Mouse (Mus musculus) CD4-positive, CD25-positive, alpha-beta regulatory T cell, adult 2 months (primary cell): Measurements from ENCODE around the gene Tmem151a.

Experiments used
- DNase-seq: peaks from one replicate; pipeline ENCODE4 v3.0.0-alpha.2; 2012; ENCODE audit warnings: low read depth, low spot score

Tmem151a gene

GRCm38 (mm10) chr19:5067867-5068569 is 17.3 kb downstream of the Tmem151a start, which contains the start of gene Cd248:
Gene Cd248 (plus strand): TSS chr19:5068078.
- DNase-seq: peak; percentile 54

DNA sequence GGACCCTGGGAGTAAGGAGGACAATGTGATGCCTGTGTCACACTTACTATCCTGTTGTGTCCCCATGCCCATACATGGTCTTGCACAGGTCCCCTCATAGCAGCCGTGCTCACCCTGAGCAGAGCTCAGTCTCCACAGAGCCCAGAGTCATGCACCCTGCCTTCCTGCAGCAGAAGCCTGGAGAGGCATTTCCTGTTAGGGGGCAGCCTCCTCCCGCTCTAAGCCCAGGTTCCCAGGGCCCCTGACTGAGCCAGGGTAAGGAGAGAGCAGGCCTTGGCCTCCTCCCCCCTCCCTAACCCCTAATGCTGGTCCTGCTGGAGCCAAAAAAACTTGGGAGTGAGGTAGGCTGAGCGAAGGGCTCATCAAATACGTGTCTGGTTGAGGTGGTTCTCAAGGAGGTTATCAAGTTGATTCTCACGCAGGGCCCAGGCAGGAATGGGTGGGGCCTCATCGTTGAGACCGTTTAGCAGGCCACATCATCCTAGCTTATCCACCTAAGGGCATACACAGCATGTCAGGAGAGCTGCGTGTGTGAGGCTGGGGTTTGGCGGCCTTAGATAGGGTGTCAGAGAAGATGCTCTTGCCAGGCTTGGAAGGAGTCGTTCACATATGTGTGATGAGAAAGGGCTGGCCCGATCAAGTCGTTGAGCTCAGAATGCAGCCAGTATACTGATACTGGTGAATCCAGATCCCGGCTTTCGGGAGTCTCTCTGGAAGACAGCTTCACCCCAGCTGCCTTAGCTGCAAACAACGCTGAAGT is 18.1 kb downstream of the Tmem151a start:
- DNase-seq: peak; percentile 24

DNA sequence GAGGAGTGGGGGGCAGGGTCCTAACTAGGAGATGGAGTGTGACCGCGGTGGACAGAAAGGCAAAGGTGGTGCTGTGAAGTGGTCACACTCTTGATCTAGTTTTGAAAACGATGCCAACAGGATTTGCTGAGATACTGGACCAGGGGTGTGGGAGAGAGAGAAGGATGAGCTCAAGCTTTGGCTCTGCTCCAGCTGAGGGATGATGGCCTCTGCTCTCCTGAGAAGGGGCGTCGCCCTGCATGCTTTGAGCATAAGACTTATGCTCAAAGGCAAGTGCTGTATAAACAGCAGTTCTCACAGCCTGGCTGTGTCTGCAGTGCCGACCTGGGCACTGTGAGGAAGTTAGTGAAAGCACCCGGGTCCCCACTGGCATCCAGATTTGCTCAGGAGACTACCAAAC is 20.2 kb downstream of the Tmem151a start:
- no peak for DNase-seq

- DNase-seq: no peak
Observed at GRCm38 (mm10) chr19:5062446-5062845, 22.9 kb downstream of the Tmem151a start.

GRCm38 (mm10) chr19:5062041-5062440 is 23.3 kb downstream of the Tmem151a start:
- DNase-seq: no peak

DNA sequence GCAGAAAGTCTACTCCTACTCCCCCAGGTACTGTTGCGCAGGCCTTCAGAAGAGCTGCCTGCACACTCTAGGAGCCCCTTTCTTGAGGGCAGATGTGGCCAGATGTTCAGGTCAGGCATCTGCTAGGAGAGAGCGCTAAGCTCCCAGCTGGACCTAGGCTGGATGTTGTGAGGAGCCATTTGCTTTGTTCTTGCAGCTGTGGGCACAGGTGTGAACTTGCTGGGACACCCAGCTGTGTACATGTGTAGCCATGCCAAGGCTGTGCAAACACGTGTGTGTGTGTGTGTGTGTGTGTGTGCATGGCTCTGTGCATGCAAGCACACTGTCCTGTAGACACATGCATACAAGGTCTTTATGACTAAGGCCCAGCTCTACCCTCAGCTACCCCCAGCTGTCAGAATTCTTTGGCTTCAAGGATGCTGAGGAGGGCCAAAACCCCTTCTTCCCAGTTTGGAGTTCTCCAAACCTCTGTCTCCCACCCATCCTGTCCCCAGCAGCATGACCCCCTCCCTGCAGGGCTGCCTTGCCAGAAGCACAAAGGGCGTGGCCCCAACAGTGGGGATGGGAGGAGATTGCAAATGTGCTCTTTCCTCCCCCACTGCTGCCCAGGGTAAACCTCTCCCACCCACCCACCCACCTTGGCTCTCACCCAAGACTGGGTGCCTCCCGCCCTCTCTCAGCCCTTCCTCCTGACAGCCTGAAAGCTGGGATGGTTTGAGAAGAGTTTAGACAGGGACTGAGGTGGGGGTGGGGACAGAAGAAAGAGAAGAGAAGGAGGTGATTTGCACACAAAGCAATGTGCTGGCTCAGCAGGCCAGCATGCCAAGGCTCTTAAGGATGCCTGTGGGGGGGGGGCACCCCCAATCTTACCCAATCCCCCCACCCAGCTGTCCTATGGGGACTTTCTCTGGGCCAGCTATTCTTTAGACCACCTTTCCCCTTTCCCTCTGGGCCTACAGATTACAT is 24.7 kb downstream of the Tmem151a start:
- peak; percentile 40 for DNase-seq

DNA sequence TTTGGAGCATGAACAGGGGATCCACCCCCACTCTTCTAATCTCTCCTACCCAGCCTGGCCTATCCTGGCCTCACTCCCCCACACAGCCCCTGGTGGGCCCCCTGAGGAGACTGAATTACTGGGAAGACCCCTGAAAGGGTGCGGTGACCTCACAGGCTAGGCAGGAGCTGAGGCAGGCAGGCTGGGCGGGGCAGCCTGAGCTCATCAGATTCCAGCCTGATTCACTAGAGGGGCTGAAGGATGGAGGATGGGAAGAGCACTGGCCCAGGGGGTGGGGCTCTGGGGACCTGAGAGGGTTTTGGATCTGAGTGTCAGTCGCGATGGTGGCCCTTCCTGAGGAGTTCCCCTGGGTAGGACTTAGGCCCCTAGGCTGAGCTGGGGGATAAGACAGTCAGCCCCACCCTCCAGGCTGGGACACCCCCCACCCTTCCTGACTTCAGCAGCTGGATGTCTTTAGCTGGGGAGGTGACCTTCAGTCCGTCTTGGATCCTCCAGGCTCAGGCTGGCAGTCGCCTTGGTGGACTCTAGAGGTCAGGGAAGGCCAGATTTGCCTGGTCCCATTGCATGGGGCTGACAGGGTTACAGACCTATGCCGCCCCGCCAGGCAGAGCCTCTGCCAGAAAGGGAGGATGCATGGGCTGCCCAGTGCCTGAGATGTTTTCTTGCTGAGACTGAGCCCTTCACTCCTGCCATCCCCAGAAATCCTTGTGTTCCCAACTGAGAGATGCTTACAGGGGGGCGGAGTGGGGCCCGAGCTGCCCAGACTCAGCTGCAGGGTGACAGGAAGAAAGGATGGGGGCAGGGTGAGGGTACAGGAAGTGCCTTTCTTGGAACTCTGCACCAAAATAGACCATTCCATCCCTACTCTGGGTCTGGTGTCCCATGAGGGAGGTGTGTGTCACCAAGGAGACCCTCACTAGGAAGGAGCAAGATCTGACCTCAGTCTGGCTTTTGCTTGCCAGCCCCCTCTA is 26.2 kb downstream of the Tmem151a start:
- DNase-seq: peak; percentile 41

DNA sequence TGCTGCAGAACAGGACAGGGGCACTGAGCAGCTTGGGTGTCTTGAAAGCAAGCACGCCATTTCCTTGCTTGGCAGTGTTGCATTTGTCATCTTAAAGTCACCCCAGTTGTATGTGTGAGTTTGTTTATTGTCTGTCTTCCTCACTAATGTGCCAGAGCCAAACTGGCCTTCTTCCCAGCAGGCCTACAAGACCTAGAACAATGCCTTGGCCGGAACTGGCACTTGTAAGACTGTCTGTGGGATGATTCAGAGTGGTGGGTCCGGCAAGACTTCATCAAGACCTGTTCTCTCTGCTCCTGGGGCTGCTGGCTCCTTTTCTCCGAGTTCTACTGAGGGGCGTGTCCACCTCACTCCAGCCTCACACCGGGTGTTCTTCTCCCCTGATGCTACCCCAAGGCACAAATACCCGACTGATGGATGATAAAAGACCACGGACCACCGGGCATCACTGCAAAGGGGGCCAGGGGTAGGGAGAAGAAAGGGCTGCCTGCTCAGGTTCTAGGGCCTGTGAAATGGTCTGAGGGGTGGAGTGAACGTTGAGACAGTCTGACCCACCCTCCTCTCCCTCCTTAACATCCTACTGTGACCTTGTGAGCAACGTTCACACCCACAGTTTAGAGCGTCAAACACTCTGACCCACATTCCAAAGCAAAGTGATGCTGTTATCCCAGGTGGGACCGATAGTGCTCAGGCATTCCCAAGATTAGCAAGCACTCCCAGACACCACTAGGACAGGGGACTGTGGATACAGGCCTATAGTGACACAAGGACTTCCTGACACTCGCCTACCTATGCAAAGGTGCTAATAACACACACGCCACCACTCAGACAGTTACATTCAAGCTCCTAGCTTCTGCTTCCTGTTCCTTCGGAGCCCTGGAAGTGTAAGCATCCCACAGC is 27.2 kb downstream of the Tmem151a start:
- DNase-seq: no peak

DNA sequence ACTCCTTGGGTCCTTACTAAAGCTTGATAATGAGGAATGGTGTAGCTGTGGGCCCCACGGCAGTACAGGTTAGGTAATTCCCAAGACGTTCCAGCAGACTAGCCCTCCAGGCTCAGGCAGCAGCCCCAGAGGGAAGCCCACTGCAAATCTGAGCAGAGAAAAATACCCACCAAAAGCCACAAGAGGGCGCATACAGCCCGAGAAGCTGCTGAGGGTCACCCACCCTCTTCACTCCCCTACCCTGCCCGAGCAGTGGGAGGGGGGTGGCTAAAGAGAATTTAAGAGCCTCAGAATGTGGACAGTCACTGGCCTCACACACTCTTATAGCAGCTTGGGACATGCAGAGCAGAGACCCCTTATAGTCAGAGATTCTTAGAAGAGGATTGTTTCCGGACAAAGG is 29.1 kb downstream of the Tmem151a start:
- peak; percentile 58 for DNase-seq

- DNase-seq: peak; percentile 71
Observed at GRCm38 (mm10) chr19:5053909-5054308, 31.4 kb downstream of the Tmem151a start.

- DNase-seq: no peak
Observed at GRCm38 (mm10) chr19:5052853-5053252, 32.5 kb downstream of the Tmem151a start.

DNA sequence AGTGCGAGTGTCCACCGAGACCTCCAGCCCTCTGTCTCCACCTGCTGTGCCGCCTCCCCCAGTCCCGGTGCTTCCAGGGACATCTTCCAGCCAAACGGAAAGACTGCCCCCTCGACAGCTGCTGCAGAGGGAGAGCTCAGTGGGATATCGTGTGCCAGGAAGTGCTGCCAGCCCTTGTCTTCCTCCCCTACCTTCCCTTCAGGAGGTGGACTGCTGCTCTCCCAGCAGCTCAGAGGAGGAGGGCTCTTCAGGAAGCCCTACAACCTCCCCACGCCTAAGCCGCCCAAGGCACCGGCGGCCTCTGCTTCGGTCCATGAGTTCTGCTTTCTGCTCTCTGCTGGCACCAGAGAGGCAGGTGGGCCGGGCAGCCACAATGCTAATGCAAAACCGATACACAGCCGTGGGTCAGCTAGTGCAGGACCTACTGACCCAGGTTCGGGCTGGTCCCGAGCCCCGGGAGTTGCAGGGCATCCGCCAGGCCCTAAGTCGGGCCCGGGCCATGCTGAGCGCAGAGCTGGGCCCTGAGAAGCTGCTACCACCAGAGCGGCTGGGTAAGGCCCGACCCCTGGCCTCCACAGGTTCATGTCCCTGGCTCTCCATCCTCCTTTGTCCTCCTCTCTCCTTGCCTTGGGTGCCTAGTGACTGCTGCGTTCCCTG is 33.0 kb downstream of the Tmem151a start:
- no peak for DNase-seq

GRCm38 (mm10) chr19:5051515-5051914 is 33.8 kb downstream of the Tmem151a start:
- DNase-seq: no peak

- no peak for DNase-seq
Observed at GRCm38 (mm10) chr19:5051031-5051430, 34.3 kb downstream of the Tmem151a start.

DNA sequence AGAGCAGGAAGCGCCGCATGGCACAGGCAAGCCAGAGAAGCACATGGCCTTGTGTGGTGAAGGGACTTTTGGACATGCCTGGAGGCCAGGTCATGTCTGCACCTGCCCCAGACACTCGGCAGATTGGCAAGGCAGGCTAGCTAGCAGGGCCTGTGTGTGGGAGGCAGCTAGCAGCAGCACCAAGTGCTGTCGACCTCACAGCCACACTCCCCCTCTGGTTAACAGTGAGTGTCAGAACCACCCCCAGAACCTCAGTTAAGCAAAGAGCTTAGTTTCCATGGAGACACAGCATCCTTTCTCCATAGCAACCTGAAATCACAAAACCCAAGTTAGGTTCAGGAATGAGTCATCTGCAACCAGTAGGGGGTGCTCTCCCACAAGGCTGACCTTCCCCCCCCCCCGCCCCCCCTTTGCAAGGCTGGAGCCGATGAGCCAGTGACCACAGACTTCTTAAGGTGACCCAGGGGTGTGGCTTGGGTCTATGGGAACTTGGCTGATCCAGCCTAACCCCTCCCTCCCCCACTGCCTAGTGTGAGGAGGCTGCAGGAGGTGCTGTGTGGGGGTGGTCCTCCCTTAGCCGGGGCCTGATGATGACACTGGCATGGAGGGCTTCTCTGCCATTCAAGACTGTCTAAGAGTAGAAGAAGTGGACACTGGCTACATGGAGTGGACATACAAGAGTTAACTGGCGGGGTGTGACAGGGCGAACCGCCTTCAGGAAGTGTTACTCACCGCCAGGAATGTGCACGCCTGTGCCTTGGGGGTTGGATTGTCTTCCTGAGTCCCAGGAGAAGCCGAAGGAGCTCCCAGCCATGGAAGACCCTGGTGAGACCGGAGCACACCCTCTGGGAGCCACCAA is 35.1 kb downstream of the Tmem151a start, which contains the start of gene Rin1:
TSS of gene Rin1 (plus strand) at position 435 of the 859 bp plus-strand sequence.
- DNase-seq: peak; percentile 73

DNA sequence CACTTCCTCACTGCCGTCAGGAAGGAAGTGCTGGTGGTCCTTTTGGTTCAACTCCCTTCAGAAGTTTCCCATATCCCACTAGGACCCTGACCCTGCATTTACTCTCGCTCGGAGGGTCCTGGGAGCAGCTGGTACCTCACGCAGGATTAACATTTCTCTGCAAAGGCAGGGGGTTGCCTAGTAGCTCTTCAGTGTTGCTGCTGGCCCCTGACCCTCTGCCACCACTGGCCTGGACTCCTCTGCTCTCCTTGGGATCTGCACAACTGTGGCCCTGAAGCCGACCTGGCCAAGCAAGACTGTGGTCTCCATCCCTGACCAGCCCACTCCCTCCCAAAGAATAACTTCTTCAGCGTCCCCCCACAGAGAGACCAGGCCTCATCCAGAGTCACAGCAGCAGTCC is 36.0 kb downstream of the Tmem151a start:
- no peak for DNase-seq

DNA sequence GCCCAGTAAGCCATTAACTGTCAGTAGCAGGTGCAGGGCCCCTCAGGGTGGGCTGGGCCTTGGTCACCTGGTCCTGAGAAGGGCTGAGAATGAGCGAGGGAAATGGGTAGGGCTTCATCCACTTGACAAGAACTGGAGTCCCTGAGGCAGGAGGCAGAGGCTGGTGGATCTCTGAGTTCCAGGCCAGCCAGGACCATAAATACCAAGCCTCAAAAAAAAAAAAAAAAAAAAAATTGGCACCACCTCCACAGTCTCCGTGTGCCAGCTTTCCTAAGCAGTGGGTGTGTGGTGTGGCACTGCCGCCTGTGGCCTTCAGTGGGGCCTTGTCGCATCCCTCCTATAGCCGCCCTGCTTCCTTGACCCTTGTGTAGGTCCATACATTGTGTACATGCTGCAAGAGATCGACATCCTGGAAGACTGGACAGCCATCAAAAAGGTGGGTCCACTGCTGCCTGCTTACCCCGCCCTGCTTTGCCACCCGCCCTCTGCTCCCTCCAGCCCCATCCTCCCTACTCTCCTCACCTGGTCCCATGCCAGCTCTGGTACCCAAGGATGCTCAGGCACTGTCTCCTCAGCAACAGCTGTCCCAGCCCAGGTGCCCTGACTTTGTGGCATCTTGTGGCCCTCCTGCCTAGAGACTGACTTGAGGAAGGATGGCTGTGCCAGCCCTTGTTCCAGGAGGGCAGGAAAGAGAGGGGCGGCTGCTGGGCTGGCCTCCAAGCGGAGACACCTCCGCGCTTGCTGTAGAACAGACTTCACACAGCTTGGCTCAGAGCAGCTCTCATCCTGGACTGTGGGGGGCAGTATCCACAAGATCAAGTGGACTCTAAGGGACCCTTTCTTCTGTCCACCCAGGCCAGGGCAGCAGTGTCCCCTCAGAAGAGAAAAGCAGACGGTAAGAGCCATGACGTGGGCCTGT is 36.9 kb downstream of the Tmem151a start:
- no peak for DNase-seq
